Mouse (Mus musculus): Measurements from ENCODE around the gene Ankdd1b.

The Ankdd1b gene

DNA sequence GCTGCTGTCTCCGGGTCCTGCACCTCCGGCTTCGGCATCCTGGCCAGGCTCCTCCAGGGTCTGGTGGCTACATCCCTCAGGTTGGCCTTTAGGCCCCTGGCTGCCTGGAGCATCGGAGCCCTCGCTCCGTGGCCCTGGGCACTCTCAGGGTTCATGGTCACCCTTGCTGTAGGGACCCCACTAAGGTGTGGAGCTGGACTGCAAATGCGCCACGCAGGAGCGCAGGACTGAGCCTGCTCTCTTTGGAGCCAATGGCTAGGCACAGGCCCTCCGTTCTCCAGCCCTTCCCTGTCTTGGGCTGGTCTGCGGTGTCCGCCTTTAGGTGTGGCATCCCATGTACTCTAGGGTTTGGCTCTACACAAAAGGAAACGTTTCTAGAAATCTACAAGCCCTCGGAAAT, at the start of gene Ankdd1b:
TSS of gene Ankdd1b (minus strand) at position 242 of the 400 bp plus-strand sequence.
- no peak for DNase-seq

DNA sequence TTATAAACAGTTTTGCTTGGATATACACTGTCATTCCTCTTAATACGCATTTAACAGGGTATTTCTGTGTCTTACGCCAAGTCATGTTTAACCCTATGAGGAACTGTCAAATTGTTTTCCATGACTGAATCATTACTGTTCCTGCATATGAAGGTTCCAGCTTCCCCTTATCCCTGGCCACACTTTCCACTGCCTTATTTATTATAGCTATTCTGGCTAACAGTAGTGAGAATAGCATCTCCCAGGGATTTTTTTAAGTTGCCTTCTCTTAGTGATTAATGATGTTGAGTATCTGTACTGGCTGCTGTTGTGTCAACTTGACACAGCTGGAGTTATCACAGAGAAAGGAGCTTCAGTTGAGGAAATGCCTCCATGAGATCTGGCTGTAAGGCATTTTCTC, 46.3 kb upstream of the Ankdd1b start:
- no peak for DNase-seq

DNA sequence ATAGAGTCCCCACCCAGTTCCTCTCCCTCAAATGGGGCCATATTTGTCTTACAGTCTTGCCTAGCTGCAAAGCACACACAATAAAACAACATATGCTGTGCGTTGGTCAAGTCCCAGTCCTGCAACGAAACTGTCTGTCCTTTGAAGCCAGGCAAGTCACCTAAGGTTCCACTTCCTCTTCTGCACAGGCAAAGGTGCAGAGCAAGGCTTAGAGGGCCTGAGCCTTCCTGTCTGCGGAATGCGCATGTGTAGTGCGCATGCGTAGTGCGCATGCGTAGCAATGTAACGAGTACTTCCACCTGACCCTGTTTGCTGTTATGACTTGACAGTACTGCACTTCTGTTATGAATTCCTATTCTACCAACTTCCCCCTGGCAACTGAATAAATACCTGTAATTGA, 45.3 kb upstream of the Ankdd1b start:
- no peak for DNase-seq

DNA sequence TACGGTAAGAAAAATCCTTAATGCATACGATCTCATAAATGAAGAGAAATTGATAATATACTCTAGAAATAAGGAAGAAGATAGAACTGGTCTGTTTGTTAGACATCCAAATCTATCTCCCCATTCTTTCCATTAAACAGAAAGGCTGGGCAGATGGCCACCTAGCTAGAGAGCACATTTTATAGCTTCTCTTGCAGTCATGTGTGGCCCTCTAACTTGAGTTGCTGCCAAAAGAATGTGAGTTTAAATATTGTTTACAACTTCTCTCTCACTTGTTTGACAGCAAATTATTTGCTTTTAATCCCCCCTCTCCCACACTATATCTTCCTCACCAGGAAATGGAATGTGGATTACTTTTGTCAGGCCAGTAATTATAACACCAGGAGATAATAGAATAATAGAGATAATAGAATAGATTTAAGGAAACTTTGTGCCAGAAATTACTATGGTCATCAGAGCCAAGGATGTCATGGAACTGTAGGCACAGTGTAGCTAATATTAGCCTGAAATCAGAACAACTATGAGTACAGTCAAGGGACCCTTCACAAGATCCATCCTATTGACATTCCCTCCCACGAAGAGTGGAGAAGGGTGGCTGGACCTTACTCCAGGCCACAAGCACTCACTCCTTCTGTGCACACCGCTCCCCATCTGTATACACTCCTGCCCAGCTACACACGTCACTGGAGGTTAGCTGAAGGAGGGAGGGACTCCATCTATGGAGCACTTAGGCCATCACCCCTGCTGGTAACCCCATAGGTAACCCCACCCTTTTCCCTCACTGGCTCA, 43.4 kb upstream of the Ankdd1b start:
- DNase-seq: peak; percentile 27

DNA sequence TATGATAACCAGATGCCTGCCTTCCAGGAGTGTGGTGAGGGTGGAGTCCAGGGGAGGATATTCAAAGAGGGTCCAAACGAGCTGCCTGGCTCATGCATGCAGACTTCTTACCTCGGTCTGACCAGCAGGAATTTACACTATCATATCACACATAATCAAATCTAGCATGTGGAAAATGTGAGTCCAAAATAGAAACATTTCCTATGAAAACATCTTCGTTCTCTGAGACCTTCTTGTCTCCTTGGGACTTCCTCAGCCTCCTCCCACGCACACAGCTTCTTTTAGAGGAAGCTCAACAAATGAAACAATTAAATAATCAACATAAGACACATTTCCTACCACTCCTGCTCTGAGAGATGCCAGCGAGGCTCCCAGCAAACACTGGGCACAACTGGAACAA, 40.9 kb upstream of the Ankdd1b start:
- DNase-seq: peak; percentile 19

DNA sequence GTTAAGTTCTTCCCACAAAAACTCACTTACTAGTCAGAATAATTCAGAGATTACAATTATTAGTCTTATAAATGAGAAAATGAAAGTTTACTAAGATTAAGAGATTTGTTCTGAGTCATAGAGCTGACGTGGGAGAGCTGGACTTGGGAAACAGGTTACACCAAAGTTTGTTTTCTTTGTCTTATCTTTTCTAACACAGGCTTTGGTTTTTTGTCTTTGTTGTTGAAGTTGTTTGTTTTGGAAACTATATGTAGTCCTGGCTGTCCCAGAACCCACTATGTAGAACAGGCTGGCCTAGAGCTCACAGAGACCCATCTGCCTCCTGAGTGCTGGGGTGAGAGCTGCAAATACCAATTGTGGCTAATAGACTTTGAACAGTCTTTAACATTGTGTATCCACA, 40.3 kb upstream of the Ankdd1b start:
- no peak for DNase-seq

DNA sequence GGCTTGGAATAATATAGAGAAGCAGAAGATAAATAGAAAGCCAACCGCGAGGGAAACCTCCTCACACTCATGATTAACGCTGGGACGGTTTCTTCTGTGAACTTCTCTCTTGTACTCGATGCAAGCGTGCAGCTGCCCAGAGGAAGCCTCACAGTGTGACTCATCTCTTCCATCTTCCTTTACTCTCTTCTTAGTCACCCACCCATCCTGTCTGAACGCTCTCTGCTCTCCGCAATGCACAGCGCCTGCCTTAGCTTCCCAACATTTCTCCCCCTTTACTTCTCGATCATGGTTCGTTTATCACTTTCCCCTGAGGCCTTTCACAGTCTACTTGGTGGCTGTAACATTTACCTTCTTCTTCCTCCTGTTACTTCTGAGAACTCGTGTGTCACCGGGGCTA, 39.6 kb upstream of the Ankdd1b start:
- DNase-seq: peak; percentile 9

DNA sequence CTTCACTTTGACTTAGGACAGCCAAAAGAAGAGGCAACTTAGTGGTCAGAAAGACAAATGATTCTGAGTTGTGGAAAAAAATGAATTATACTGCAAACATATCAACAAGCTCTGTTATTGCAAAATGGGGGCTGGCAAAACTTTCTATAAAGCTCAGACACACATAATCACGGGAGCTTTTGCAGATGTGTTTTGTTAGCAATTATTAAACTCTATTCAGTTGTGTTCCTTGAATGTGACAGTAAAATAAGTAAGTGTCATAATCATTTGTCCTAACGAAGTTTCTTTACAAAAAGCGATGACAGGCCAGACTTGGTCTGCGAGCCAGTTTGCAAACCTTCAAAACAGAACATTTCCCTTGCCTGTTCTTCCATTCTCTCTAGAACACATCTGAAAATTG, 36.5 kb upstream of the Ankdd1b start:
- DNase-seq: no peak

DNA sequence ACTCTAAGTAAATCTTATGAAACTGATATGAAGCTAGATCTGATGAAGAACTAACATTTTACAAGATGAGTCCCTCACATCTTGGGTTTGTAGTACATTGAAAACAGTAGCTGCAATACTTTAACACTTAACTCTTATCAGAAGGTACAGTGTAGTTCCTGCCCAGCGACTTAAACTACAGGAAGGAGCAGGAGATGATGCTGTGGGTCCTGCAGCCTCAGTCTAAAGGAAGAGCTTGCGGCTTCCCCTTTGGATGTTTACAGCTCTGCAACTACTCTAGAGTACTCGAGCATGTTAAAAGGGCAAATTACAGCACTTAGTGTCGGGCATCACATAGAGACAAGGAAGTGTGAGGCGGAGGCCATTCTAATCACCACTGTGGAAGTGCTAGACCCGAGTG, 35.3 kb upstream of the Ankdd1b start:
- no peak for DNase-seq

DNA sequence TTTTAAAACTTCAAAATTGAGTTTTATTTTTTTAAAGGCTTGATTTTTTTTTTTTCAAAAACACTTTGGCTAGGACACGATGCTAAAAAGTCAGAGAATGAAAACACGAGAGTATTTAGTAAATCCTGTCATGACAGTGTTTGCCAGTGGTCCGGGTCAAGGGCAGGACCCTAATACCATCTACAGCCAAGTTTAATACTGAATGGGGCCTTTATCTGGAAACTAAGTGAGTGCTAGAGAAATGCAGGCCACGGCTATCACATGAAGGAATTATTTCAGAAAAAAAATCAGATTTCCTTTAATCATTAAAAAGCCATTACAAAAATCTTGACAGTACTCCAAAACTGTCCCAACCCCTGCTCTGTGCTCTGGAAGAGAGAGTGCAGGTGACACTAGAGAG, 34.7 kb upstream of the Ankdd1b start:
- no peak for DNase-seq

DNA sequence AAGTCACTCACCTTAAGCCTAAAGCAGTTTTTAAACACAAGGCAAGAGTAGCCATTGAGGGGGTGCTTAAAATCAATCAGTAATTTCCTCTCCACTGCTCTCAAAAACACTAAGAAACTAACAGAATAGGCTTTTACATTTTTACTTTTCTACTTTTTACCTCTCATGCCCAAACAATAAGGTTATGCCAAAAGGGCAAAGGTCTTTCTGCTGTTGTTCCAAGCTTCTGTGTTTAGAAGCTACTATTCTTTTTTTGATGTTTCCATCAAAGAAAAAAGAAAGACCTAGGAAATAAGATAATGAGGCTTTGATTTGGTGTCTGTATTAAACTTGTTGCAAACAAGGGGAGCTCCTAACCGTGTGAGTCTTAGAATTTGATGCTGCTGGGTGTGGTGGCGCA, 28.9 kb upstream of the Ankdd1b start:
- no peak for DNase-seq

DNA sequence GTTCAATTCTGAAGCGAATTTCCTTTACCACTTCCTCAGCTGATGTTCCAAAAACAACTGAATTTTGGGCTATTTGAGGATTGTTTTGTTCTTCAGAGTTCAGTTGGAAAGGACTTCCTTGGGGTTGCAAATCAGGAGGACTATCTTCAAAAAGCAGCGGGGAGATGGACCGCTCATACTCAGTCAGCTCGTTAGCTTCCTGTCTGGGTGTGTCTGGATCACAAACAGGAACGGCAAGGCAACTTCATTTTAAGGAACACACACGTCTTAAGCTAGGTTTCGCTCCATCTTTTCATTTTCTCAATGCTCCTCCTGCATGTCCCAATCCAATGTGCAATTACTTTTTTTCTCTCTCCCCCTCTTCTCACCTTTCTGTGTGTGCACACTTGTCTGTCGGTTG, 25.6 kb upstream of the Ankdd1b start:
- no peak for DNase-seq

DNA sequence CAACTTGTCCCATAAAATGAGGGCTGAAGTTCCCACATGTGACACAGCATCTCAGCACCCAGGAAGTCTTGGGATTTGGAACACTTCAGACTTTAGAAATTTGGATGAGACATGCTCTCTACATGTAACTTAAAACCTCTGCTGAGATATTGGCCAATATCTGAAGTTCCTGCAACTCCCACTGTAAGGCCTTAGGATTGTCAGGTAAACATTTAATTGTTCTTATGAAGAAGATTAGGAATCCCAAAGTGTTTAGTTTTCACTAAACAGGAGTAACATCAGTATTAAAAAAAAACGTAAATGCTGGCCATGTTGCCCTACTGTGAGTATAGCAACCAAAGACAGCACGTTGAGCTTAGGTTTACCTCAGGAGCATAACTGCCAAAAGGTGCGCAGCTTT, 19.4 kb upstream of the Ankdd1b start, which contains the start of gene Gm17622:
TSS of gene Gm17622 (plus strand) at position 301 of the 400 bp plus-strand sequence.
- DNase-seq: no peak

DNA sequence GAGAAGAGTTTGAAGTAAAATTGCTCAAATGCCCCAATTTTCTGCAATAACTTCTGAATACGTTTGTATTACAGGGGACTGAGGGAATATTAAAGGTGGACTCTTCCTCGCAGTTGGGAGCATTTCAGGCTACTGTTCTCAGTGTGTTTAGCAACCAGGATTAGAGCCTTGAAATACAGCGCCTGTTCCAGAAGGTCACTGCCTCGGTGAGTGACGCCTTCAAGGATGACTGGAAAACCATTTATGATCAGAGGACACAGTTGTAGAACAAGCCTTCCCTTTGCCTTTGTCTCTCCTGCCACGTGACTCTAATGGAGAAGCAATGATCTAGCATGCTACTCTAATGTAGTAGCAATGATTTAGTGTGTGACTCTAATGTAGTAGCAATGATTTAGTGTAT, 17.0 kb upstream of the Ankdd1b start:
- no peak for DNase-seq

DNA sequence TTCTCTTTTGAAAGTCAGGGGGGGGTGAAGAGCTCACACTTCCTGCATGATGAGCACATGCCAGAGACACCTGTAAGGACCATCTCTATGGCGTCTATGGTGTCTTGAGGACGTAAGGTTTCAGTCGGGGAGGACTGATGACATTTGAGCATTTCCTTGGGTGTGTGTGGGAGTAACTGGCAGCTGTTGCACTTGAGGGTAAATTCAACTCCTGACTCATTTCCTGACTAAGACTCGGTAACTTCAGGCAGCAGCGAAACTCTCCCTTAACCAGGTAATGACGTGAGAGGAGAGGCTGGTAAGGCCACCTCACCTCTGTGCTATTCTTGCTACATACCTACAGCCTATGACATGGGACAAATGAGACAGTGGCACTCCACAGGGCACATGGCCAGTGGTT, 16.2 kb upstream of the Ankdd1b start:
- DNase-seq: no peak

DNA sequence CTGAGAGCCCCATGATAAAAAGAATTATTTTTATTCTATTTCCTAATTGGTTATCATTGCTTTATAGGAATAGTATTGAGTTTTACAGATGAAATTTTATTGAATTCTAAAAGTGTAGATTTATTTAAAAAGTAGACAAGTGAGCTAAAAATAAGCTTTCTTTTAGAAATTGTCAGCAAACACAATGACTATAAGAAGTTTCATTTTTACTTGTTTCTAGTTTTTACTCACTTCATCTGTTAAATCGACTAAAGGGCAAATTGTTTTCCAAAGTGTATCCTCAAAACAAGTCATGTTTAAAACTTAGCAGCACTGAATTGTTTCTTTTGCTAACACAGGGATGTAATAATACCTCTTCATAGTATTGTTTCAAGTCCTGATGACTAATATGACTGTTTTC, 8.0 kb upstream of the Ankdd1b start:
- DNase-seq: no peak

DNA sequence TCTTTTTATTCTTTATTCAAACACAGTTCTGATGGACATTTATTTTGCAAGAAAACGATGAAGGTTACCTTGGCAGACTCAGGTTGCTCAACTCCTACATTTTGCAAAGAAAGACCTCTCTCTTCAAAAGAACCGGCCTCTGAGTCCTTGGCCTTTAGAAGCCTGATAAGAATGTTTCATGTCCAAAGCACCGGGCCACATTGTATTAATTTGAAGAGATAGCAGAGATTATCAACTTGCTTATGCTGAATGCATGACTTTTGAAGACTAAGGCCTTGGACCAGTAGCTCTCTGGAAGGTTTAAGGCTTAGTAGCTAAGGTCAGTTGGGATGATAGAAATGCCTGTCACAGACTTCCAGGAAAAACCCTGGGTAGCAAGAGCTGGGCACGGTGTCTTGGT, 6.2 kb upstream of the Ankdd1b start:
- no peak for DNase-seq

DNA sequence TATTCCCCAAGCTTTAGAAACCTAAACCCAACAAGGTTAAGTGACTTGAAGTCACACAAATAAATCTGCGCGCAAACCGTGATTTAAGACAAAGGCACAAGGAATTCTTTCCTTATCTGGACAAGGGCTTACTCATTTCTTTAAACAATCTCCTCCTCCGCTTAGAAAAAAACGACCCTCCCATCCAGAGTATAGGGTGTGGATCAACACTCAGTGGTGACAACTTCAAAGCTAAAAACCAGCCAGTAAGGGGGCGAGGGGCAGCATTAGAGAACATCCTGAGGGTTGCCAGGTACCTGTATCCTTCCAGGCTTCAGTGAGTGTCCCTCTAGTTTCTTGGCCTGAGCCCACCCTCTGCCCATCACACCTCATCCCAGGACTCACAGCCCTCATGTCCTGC, 442 bp downstream of the Ankdd1b start:
- no peak for DNase-seq

DNA sequence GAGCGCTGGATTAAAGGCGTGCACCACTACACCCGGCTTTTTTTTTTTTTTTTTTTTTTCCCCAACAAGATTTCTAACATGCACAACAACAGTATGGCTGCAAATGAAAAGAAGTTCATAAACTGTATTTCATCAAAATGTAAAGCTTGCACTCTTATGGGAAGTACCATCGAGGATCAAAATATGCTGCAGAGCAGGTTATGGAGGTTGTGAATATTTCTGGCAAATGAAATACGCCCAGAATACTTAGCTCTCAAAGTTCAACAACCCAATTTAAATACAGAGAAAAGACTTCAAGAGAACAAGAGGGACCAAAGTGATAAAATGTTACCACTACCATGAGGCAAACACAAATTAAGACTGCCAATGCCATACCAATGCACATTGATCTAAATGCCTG, 2.3 kb downstream of the Ankdd1b start:
- DNase-seq: no peak

DNA sequence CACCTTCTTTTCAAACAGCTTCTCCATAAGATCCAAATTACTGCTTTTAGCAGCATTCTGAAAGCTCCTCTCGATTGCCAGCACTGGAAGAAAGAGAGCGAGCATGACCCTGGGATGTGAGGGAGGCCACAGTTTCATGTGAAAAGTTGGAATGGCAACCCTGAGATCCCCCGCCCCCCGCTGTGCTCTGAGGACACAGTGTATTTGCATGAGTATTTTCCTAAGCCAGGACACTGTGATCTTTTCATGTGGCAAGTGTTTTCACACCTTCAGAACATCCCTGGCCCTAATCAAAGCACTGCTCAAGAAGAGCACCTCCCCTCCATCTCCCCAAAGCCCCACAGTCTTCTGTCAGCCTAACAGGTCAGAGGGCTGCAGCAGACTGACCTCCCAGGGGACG, 5.7 kb downstream of the Ankdd1b start:
- DNase-seq: no peak

DNA sequence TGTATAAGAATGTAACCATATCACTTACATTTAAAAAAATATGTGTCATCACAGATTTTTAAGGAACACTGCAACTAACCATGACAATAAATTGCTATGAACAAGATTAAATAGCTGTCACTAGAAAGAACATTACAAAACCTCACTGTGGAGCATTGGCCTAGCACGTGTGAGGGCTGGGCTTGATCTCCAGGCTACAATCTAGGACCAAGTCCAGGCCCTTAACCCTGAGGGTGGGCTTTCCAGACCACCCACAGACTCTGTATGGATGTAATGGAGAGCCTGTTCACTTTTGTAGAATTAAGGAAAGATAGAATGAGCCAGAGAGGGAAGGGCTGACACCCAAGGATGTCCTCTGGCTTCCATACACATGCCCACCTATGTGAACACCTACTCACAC, 8.4 kb downstream of the Ankdd1b start:
- DNase-seq: no peak

DNA sequence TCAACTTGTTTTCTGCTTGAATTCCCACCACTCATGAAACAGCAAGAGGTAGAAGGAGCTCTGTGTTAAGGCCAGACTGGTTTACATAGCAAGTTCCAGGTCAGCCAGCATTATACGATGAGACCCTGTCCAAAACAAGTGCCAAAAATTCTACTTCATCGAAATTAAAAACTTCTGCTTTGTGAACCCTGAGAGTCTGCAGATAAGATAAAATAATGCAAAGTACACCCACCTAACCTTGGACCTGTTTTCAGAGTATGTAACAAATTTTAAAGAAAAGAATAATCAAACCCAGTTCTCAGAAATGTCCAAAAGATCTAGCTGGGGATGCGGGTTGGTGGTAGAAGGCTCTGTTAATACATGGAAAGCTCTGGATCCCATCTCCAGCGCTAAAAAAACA, 12.4 kb downstream of the Ankdd1b start:
- DNase-seq: no peak

DNA sequence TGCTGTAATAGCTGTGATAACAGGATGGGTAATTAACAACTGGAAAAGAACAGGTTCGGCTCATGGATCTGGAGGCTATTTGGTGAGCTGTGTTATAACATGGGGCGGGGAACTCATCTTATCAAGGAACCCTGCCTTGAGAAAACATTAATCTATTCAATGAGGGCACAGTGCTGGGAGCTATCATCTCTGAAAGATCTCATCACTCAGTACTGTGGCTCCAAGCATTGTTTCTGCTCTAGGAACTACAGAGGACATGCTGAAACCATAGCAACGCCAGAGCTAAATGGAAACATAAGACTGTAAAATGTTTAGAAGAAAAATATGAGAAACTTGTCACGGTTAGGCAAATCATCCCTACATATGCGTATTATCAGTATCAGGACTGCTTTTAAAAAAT, 13.0 kb downstream of the Ankdd1b start:
- DNase-seq: no peak

DNA sequence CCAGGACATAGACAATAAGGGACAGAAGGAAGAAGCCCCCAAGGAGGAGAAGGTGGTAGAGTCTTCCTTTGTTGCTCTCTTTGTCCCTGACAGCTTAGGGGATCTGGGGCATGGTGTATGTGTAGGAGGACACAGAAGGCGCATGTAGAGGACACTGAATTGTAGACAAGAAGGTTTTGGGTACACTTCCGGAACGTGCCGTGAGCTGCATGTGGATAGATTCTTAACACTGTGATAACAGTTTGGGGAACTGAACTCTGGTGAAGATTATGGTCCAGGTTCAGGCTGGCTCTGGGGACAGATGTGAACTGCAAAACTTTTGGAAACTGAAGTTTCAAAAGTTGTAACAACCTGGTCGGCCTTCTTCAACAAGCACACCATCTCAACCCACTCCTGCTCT, 13.4 kb downstream of the Ankdd1b start:
- DNase-seq: no peak

DNA sequence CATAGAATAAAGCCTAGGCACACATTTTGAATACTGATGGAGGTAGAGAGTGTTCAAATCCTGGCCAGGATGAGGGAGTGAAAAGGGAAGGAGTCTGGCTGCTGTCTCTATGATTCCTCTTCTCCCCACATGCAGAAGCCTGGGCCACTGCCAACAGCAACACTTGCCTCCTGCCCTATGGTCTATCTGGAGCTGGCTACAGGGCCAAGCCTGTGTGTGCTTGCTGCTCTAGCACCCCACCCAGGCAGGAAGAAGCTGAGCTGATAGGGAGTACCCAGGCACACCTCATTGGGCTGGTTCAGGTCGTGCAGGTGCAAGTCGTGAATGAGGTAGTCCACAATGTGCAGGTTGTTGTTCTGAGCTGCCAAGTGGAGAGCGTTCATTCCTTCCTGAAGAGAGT, 16.7 kb downstream of the Ankdd1b start:
- peak; percentile 62 for DNase-seq

Data from kidney, postnatal 10 days (tissue).